In genomic region chr16:18349761-18350325, GRCm38 (mm10) we compare ENCODE assay signal across 17 mouse cellular contexts. TPM values are rescaled to one million over a fixed set of nuclear protein-coding genes. Genes with fewer than 3 reads are reported as not detected.
DNase-seq lines count a peak whose midpoint lies in the region; ATAC-seq and TF ChIP-seq lines count a peak whose summit lies in the region.
"Had no signal": no experiment of that assay in that cellular context is flagged by ENCODE, and none has a peak within 500 bp of the region (broad histone marks: within the 10 kb centered on the region; RNA-seq: fewer than 3 reads in every experiment).

No protein-coding gene starts in this region.

- WGBS in midbrain, embryonic 10.5 days, result 75% methylated on average over 12 of the region's 12 CpGs
- 73% methylated on average over 12 of the region's 12 CpGs for WGBS in midbrain, embryonic 11.5 days
- 68% methylated on average over 12 of the region's 12 CpGs for WGBS in forebrain, embryonic 15.5 days
- 59% methylated on average over 12 of the region's 12 CpGs for WGBS in hindbrain, postnatal 0 days
- 69% methylated on average over 12 of the region's 12 CpGs for WGBS in neural tube, embryonic 15.5 days
- 80% methylated on average over 12 of the region's 12 CpGs for WGBS in kidney, adult 2 months

- ATAC-seq in midbrain, embryonic 11.5 days (ENCODE audit: low FRiP score), result no peak
- no peak for ATAC-seq in forebrain, embryonic 15.5 days (replicated peaks)
- no peak for ATAC-seq in hindbrain, postnatal 0 days
- ATAC-seq in neural tube, embryonic 15.5 days (ENCODE audit: low FRiP score), result no peak
- ATAC-seq: CD4-positive, CD25-positive, alpha-beta regulatory T cell, adult 4 months had no signal

- H3K9ac ChIP-seq in midbrain, embryonic 11.5 days (ENCODE audit: low read length), result no peak overlapping the region
- no peak overlapping the region for H3K9ac ChIP-seq in forebrain, embryonic 15.5 days (replicated peaks)
- no peak overlapping the region for H3K9ac ChIP-seq in hindbrain, postnatal 0 days (replicated peaks; ENCODE audit: low read length)
- peak overlapping the region; percentile 34; the same call in 1 of the 2 replicates for H3K9ac ChIP-seq in neural tube, embryonic 15.5 days (replicated peaks)
- H3K9ac ChIP-seq: heart, embryonic 13.5 days; liver, embryonic 13.5 days had no signal

- TF ChIP-seq CTCF in hindbrain, postnatal 0 days (IDR thresholded peaks at IDR 0.05; ENCODE audit: low read depth), result no peak
- TF ChIP-seq CTCF in kidney, adult 2 months (conservative IDR thresholded peaks at IDR 0.05; ENCODE audit: insufficient read depth, insufficient read length, low read depth, low read length), result no peak

- 0 out of 2 replicates have a peak overlapping the region, but pooled peaks have one; percentile 23 for H3K27ac ChIP-seq in midbrain, embryonic 10.5 days (replicated peaks)
- no peak overlapping the region for H3K27ac ChIP-seq in midbrain, embryonic 11.5 days (ENCODE audit: low read depth, low read length)
- H3K27ac ChIP-seq in forebrain, embryonic 15.5 days (replicated peaks), result no peak overlapping the region
- H3K27ac ChIP-seq in hindbrain, postnatal 0 days, result no peak overlapping the region
- H3K27ac ChIP-seq in neural tube, embryonic 15.5 days (replicated peaks), result no peak overlapping the region
- no peak overlapping the region for H3K27ac ChIP-seq in kidney, adult 2 months (ENCODE audit: insufficient read depth, low read depth, low read length)
- H3K27ac ChIP-seq: heart, embryonic 13.5 days; limb, embryonic 10.5 days; liver, embryonic 13.5 days had no signal

- intact Hi-C loops in left cerebral cortex, postnatal 4 days (cut with DNase I), result loop anchor here (5.0 kb wide), 3 partner anchors 47 to 267 kb away; no protein-coding TSS in a partner anchor

- no peak overlapping the region for H3K4me2 ChIP-seq in midbrain, embryonic 11.5 days
- peak overlapping the region; percentile 71 for H3K4me2 ChIP-seq in forebrain, embryonic 15.5 days (replicated peaks)
- peak overlapping the region; percentile 86 for H3K4me2 ChIP-seq in hindbrain, postnatal 0 days (ENCODE audit: low read depth, low read length)
- peak overlapping the region; percentile 77 for H3K4me2 ChIP-seq in neural tube, embryonic 15.5 days
- H3K4me2 ChIP-seq: heart, embryonic 13.5 days; liver, embryonic 13.5 days had no signal

- peak overlapping the region; percentile 91; the same call in 1 of the 2 replicates for H3K4me3 ChIP-seq in midbrain, embryonic 10.5 days
- no peak overlapping the region for H3K4me3 ChIP-seq in midbrain, embryonic 11.5 days (ENCODE audit: low read depth, low read length)
- H3K4me3 ChIP-seq in forebrain, embryonic 15.5 days, result no peak overlapping the region
- peak overlapping the region; percentile 7; the same call in 1 of the 2 replicates for H3K4me3 ChIP-seq in hindbrain, postnatal 0 days (ENCODE audit: low read length)
- peak overlapping the region; percentile 16 for H3K4me3 ChIP-seq in neural tube, embryonic 15.5 days (replicated peaks)
- H3K4me3 ChIP-seq in kidney, adult 2 months (ENCODE audit: insufficient read depth, low read depth, low read length), result no peak overlapping the region
- H3K4me3 ChIP-seq: liver, embryonic 13.5 days; megakaryocyte, embryonic 14.5 days had no signal

- peaks cover 52% of the 10 kb centered on the region for H3K27me3 ChIP-seq in midbrain, embryonic 10.5 days (ENCODE audit: low read depth, poor library complexity, severe bottlenecking)
- no peaks in the 10 kb centered on the region; the same call in 1 of the 2 replicates for H3K27me3 ChIP-seq in midbrain, embryonic 11.5 days (ENCODE audit: control insufficient read depth, insufficient read depth, low read length)
- no peaks in the 10 kb centered on the region for H3K27me3 ChIP-seq in forebrain, embryonic 15.5 days
- no peaks in the 10 kb centered on the region for H3K27me3 ChIP-seq in hindbrain, postnatal 0 days (ENCODE audit: insufficient read depth, low read length)
- H3K27me3 ChIP-seq in neural tube, embryonic 15.5 days (replicated peaks), result no peaks in the 10 kb centered on the region
- H3K27me3 ChIP-seq in kidney, adult 2 months (replicated peaks; ENCODE audit: control insufficient read depth, insufficient read depth, low read length), result no peaks in the 10 kb centered on the region

- no peak for DNase-seq in midbrain, embryonic 10.5 days (ENCODE audit: low spot score)
- DNase-seq in midbrain, embryonic 11.5 days (ENCODE audit: low spot score, missing footprints), result no peak
- DNase-seq in hindbrain, postnatal 0 days (ENCODE audit: low spot score), result no peak
- DNase-seq in kidney, adult 2 months, result no peak
- DNase-seq in left cerebral cortex, postnatal 4 days, result no peak
- DNase-seq: adrenal gland, postnatal 10 days; kidney, adult 18-20 months; kidney, postnatal 4 days; liver, embryonic 13.5 days; lung, postnatal 10 days; thymus, adult 18-20 months had no signal

- H3K9me3 ChIP-seq in midbrain, embryonic 10.5 days (replicated peaks), result no peaks in the 10 kb centered on the region
- H3K9me3 ChIP-seq in midbrain, embryonic 11.5 days (ENCODE audit: control insufficient read depth, low read length), result no peaks in the 10 kb centered on the region
- H3K9me3 ChIP-seq in forebrain, embryonic 15.5 days, result no peaks in the 10 kb centered on the region
- H3K9me3 ChIP-seq in hindbrain, postnatal 0 days (ENCODE audit: low read length), result no peaks in the 10 kb centered on the region
- H3K9me3 ChIP-seq in neural tube, embryonic 15.5 days (replicated peaks), result no peaks in the 10 kb centered on the region
- H3K9me3 ChIP-seq: heart, embryonic 13.5 days; limb, embryonic 10.5 days; liver, embryonic 13.5 days; megakaryocyte, embryonic 14.5 days had no signal

- H3K4me1 ChIP-seq in midbrain, embryonic 10.5 days, result peaks cover 46% of the 10 kb centered on the region
- H3K4me1 ChIP-seq in midbrain, embryonic 11.5 days (ENCODE audit: control insufficient read depth, insufficient read depth, low read length), result peaks cover 12% of the 10 kb centered on the region
- H3K4me1 ChIP-seq in forebrain, embryonic 15.5 days, result peaks cover 30% of the 10 kb centered on the region
- peaks cover 14% of the 10 kb centered on the region; the same call in 1 of the 2 replicates for H3K4me1 ChIP-seq in hindbrain, postnatal 0 days (ENCODE audit: insufficient read depth, low read length)
- H3K4me1 ChIP-seq in neural tube, embryonic 15.5 days, result peaks cover 56% of the 10 kb centered on the region
- no peaks in the 10 kb centered on the region for H3K4me1 ChIP-seq in kidney, adult 2 months (ENCODE audit: control insufficient read depth, insufficient read depth, low read length)

- no peak for TF ChIP-seq POLR2A in kidney, adult 2 months (IDR thresholded peaks at IDR 0.05; ENCODE audit: low read depth, low read length)

- peaks cover 13% of the 10 kb centered on the region for H3K36me3 ChIP-seq in midbrain, embryonic 10.5 days
- H3K36me3 ChIP-seq in midbrain, embryonic 11.5 days (ENCODE audit: control insufficient read depth, insufficient read depth, low read length), result no peaks in the 10 kb centered on the region
- no peaks in the 10 kb centered on the region; the same call in 1 of the 2 replicates for H3K36me3 ChIP-seq in forebrain, embryonic 15.5 days
- H3K36me3 ChIP-seq in hindbrain, postnatal 0 days (ENCODE audit: insufficient read depth, low read length), result no peaks in the 10 kb centered on the region
- peaks cover 6% of the 10 kb centered on the region; the same call in 1 of the 2 replicates for H3K36me3 ChIP-seq in neural tube, embryonic 15.5 days
- no peaks in the 10 kb centered on the region for H3K36me3 ChIP-seq in kidney, adult 2 months (ENCODE audit: control insufficient read depth, insufficient read depth, low read length)
- H3K36me3 ChIP-seq: heart, embryonic 13.5 days; limb, embryonic 10.5 days; liver, embryonic 13.5 days had no signal

RNA-seq across cellular contexts. Expression of gene Arvcf, which starts 1.9 kb away (rescaled TPM):
- 110 and 133 TPM in 2 replicates for polyA plus RNA-seq in midbrain, embryonic 10.5 days (2016; fragmentation: Nextera tagmentation; extraction: Ambion mirVana)
- polyA plus RNA-seq in midbrain, embryonic 11.5 days (2014; fragmentation: Nextera tagmentation; extraction: Ambion mirVana), result 66.9 and 71.0 TPM in 2 replicates
- polyA plus RNA-seq in forebrain, embryonic 15.5 days (2015; fragmentation: Nextera tagmentation; extraction: Ambion mirVana), result 63.3 and 72.0 TPM in 2 replicates
- 168 and 180 TPM in 2 replicates for total RNA-seq in hindbrain, postnatal 0 days (2014; rRNA removed)
- polyA plus RNA-seq in hindbrain, postnatal 0 days (2015; fragmentation: Nextera tagmentation; extraction: Ambion mirVana), result 46.3 and 48.9 TPM in 2 replicates
- 71.2 and 72.5 TPM in 2 replicates for polyA plus RNA-seq in neural tube, embryonic 15.5 days (2015; fragmentation: Nextera tagmentation; extraction: Ambion mirVana)
- polyA plus RNA-seq in kidney, adult 2 months (2012; rRNA removed), result 94.2 and 98.5 TPM in 2 replicates
- total RNA-seq in left cerebral cortex, postnatal 4 days (2021), result 10 to 100 TPM; 74.7 to 80.3 TPM

RNA-seq across cellular contexts. Expression of gene Tango2, which starts 1.9 kb away (rescaled TPM):
- polyA plus RNA-seq in midbrain, embryonic 10.5 days (2016; fragmentation: Nextera tagmentation; extraction: Ambion mirVana), result 40.1 and 45.2 TPM in 2 replicates
- 38.9 and 39.2 TPM in 2 replicates for polyA plus RNA-seq in midbrain, embryonic 11.5 days (2014; fragmentation: Nextera tagmentation; extraction: Ambion mirVana)
- 76.5 and 78.1 TPM in 2 replicates for polyA plus RNA-seq in forebrain, embryonic 15.5 days (2015; fragmentation: Nextera tagmentation; extraction: Ambion mirVana)
- 43.5 and 63.3 TPM in 2 replicates for total RNA-seq in hindbrain, postnatal 0 days (2014; rRNA removed)
- 95.6 and 99.2 TPM in 2 replicates for polyA plus RNA-seq in hindbrain, postnatal 0 days (2015; fragmentation: Nextera tagmentation; extraction: Ambion mirVana)
- 98.7 and 115 TPM in 2 replicates for polyA plus RNA-seq in neural tube, embryonic 15.5 days (2015; fragmentation: Nextera tagmentation; extraction: Ambion mirVana)
- polyA plus RNA-seq in kidney, adult 2 months (2012; rRNA removed), result 147 and 158 TPM in 2 replicates
- 10 to 100 TPM; 75.0 to 84.7 TPM for total RNA-seq in left cerebral cortex, postnatal 4 days (2021)

Comparison
In these comparisons a context has a peak if more than half of its experiments do, and no peak if none do; other contexts are left out.
1. H3K4me3 ChIP-seq: peak in midbrain, embryonic 10.5 days (single experiment), hindbrain, postnatal 0 days (single experiment) and neural tube, embryonic 15.5 days (single experiment); none in midbrain, embryonic 11.5 days (single experiment), forebrain, embryonic 15.5 days (single experiment) and kidney, adult 2 months (single experiment).